Mouse (Mus musculus): Measurements from ENCODE around the gene Nuak2. TPM values are rescaled to one million over a fixed set of nuclear protein-coding genes. Genes with fewer than 3 reads are reported as not detected.

Nuak2 gene
- polyA plus RNA-seq, 1 experiment from 2014 or later: 0.84 TPM

DNA sequence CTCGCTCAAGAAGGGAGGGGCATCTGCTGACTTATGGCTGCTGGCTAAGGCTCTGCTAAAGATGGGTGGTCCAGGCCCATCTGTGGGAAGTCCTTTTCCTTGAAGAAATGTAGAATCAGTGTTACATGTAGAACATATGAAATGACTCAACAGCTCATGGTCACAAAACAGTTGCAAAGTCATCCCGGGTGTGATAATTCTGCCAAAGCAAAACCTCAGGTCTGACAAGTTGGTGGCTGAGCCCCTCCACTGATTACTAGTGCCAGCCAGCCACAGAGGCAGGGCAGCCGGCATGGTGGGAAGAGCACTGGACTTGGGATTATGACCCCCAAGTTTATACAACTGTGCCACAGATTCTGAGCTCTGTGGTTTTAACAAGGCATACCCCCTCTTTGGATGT lies 61.9 kb downstream of the Nuak2 start:
- Histone ChIP-seq H3K4me3 (no peak overlapping the region), H3K4me1 (peaks cover 39% of the 10 kb centered on the region), H3K27ac (no peak overlapping the region), H3K27me3 (ENCODE audit: low read depth, poor library complexity, severe bottlenecking) (no peaks in the 10 kb centered on the region), H3K9me3 (replicated peaks) (no peaks in the 10 kb centered on the region), H3K36me3 (peaks cover 78% of the 10 kb centered on the region)
- DNase-seq (ENCODE audit: low spot score): no peak
- 90% methylated on average over 3 of the region's 3 CpGs for WGBS

DNA sequence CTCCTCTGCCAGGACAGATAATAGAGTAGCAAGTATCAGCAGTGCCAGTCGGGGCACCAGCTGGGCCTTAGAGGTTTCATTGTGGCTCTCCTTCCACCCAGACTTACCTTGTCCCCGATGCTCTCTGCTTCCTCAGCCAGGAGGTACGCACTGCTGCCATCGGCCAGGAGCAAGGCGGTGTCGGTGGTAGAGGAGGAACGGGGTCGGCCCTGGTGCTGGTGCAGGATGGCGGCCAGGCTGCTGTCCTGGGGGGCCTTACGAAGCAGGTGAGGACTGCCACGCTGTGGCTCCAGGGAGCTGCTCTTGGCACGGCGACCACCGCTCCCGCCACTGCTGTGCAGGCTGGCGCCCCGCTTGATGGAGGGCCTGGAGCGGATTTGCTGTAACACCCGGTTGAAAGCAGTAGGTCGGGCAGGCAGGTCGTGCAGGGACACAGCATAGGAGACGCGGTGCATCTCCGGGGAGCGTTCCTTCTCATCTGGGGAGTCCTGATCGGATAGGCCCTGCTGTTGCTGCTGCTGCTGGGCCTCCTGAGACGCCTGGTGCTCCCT lies 64.7 kb downstream of the Nuak2 start:
- Histone ChIP-seq H3K36me3 (peaks cover 53% of the 10 kb centered on the region), H3K9me3 (replicated peaks) (no peaks in the 10 kb centered on the region), H3K4me1 (peaks cover 38% of the 10 kb centered on the region), H3K27ac (no peak overlapping the region), H3K4me3 (no peak overlapping the region), H3K27me3 (ENCODE audit: low read depth, poor library complexity, severe bottlenecking) (no peaks in the 10 kb centered on the region)
- no peak for DNase-seq (ENCODE audit: low spot score)
- WGBS: 85% methylated on average over 27 of the region's 27 CpGs

GRCm38 (mm10) chr1:132381929-132382328 lies 66.0 kb downstream of the Nuak2 start:
- no peaks in the 10 kb centered on the region for H3K27me3 ChIP-seq (ENCODE audit: low read depth, poor library complexity, severe bottlenecking)
- DNase-seq (ENCODE audit: low spot score): no peak
- H3K4me3 ChIP-seq: no peak overlapping the region
- no peak overlapping the region for H3K27ac ChIP-seq
- no peaks in the 10 kb centered on the region for H3K9me3 ChIP-seq (replicated peaks)
- peaks cover 51% of the 10 kb centered on the region for H3K36me3 ChIP-seq
- 86% methylated on average over 10 of the region's 10 CpGs for WGBS
- H3K4me1 ChIP-seq: peaks cover 40% of the 10 kb centered on the region

Other genes starting within 250 kb of the Nuak2 start
- gene Mfsd4a, start 248.1 kb upstream of the Nuak2 start, polyA plus RNA-seq (2016; fragmentation: Nextera tagmentation; extraction: Ambion mirVana): 9.5 and 13.4 TPM in 2 replicates
- 3.7 TPM in 2 replicates for gene Cdk18, start 176.4 kb upstream of the Nuak2 start, polyA plus RNA-seq (2016; fragmentation: Nextera tagmentation; extraction: Ambion mirVana)
- 1.3 and 1.7 TPM in 2 replicates for gene Lemd1, start 124.7 kb upstream of the Nuak2 start, polyA plus RNA-seq (2016; fragmentation: Nextera tagmentation; extraction: Ambion mirVana)
- 0.64 and 0.65 TPM in 2 replicates for gene AC124108.1, start 124.7 kb upstream of the Nuak2 start, polyA plus RNA-seq (2016; fragmentation: Nextera tagmentation; extraction: Ambion mirVana)
- not detected in 2 replicates for gene Gm10188, start 86.4 kb upstream of the Nuak2 start, polyA plus RNA-seq (2016; fragmentation: Nextera tagmentation; extraction: Ambion mirVana)
- gene Klhdc8a, start 17.5 kb upstream of the Nuak2 start, polyA plus RNA-seq (2016; fragmentation: Nextera tagmentation; extraction: Ambion mirVana): not detected in 2 replicates
- 7.6 and 8.0 TPM in 2 replicates for gene Tmcc2, start 75.2 kb downstream of the Nuak2 start, polyA plus RNA-seq (2016; fragmentation: Nextera tagmentation; extraction: Ambion mirVana)
- 13.3 and 15.9 TPM in 2 replicates for gene Dstyk, start 101.4 kb downstream of the Nuak2 start, polyA plus RNA-seq (2016; fragmentation: Nextera tagmentation; extraction: Ambion mirVana)
- 59.4 and 66.8 TPM in 2 replicates for gene Rbbp5, start 161.2 kb downstream of the Nuak2 start, polyA plus RNA-seq (2016; fragmentation: Nextera tagmentation; extraction: Ambion mirVana)
- gene Tmem81, start 190.1 kb downstream of the Nuak2 start, polyA plus RNA-seq (2016; fragmentation: Nextera tagmentation; extraction: Ambion mirVana): 1.5 and 1.7 TPM in 2 replicates
- 0.94 and 1.3 TPM in 2 replicates for gene Cntn2, start 227.1 kb downstream of the Nuak2 start, polyA plus RNA-seq (2016; fragmentation: Nextera tagmentation; extraction: Ambion mirVana)